Mouse (Mus musculus): ENCODE data around the gene Ppp1r12a. TPM values are rescaled to one million over a fixed set of nuclear protein-coding genes. Genes with fewer than 3 reads are reported as not detected.

Gene Ppp1r12a
- polyA plus RNA-seq, 1 experiment from 2014 or later: 74.0 TPM

- no peak for ATAC-seq (replicated peaks; ENCODE audit: low FRiP score, low read depth)
- Histone ChIP-seq H3K27ac (no peak overlapping the region), H3K27me3 (ENCODE audit: insufficient read depth, low read length) (no peaks in the 10 kb centered on the region), H3K9ac (ENCODE audit: low read depth, low read length) (no peak overlapping the region), H3K9me3 (replicated peaks; ENCODE audit: low read length) (no peaks in the 10 kb centered on the region), H3K4me1 (replicated peaks; ENCODE audit: insufficient read depth, low read length) (no peaks in the 10 kb centered on the region), H3K36me3 (ENCODE audit: insufficient read depth, low read length) (no peaks in the 10 kb centered on the region), H3K4me2 (ENCODE audit: low read length) (no peak overlapping the region), H3K4me3 (replicated peaks; ENCODE audit: low read depth, low read length) (no peak overlapping the region)
- no peak for DNase-seq (ENCODE audit: low spot score)
- TF ChIP-seq CTCF (IDR thresholded peaks at IDR 0.05; ENCODE audit: low read depth): no peak
- WGBS: 93% methylated on average over 3 of the region's 3 CpGs
These were observed 32.8 kb upstream of the Ppp1r12a start for GRCm38 (mm10) chr10:108129167-108129566.

GRCm38 (mm10) chr10:108131858-108132257 is 30.1 kb upstream of the Ppp1r12a start:
- Histone ChIP-seq H3K4me3 (replicated peaks; ENCODE audit: low read depth, low read length) (no peak overlapping the region), H3K27ac (no peak overlapping the region), H3K9ac (ENCODE audit: low read depth, low read length) (no peak overlapping the region), H3K36me3 (ENCODE audit: insufficient read depth, low read length) (no peaks in the 10 kb centered on the region), H3K27me3 (ENCODE audit: insufficient read depth, low read length) (no peaks in the 10 kb centered on the region), H3K9me3 (replicated peaks; ENCODE audit: low read length) (no peaks in the 10 kb centered on the region), H3K4me2 (ENCODE audit: low read length) (no peak overlapping the region), H3K4me1 (replicated peaks; ENCODE audit: insufficient read depth, low read length) (no peaks in the 10 kb centered on the region)
- DNase-seq (ENCODE audit: low spot score): peak; percentile 38
- no peak for TF ChIP-seq CTCF (IDR thresholded peaks at IDR 0.05; ENCODE audit: low read depth)
- WGBS: 50% methylated on average over 6 of the region's 6 CpGs
- no peak for ATAC-seq (replicated peaks; ENCODE audit: low FRiP score, low read depth)

GRCm38 (mm10) chr10:108133253-108133652 is 28.7 kb upstream of the Ppp1r12a start:
- WGBS: 92% methylated on average over 6 of the region's 6 CpGs
- Histone ChIP-seq H3K27ac (no peak overlapping the region), H3K4me3 (replicated peaks; ENCODE audit: low read depth, low read length) (no peak overlapping the region), H3K36me3 (ENCODE audit: insufficient read depth, low read length) (no peaks in the 10 kb centered on the region), H3K9ac (ENCODE audit: low read depth, low read length) (no peak overlapping the region), H3K4me1 (replicated peaks; ENCODE audit: insufficient read depth, low read length) (no peaks in the 10 kb centered on the region), H3K4me2 (ENCODE audit: low read length) (no peak overlapping the region), H3K9me3 (replicated peaks; ENCODE audit: low read length) (no peaks in the 10 kb centered on the region), H3K27me3 (ENCODE audit: insufficient read depth, low read length) (no peaks in the 10 kb centered on the region)
- DNase-seq (ENCODE audit: low spot score): no peak
- ATAC-seq (replicated peaks; ENCODE audit: low FRiP score, low read depth): no peak
- no peak for TF ChIP-seq CTCF (IDR thresholded peaks at IDR 0.05; ENCODE audit: low read depth)

GRCm38 (mm10) chr10:108133745-108134144 is 28.2 kb upstream of the Ppp1r12a start:
- DNase-seq (ENCODE audit: low spot score) (no peak), ATAC-seq (replicated peaks; ENCODE audit: low FRiP score, low read depth) (no peak)
- no peaks in the 10 kb centered on the region for H3K36me3 ChIP-seq (ENCODE audit: insufficient read depth, low read length)
- H3K27me3 ChIP-seq (ENCODE audit: insufficient read depth, low read length): no peaks in the 10 kb centered on the region
- H3K4me1 ChIP-seq (replicated peaks; ENCODE audit: insufficient read depth, low read length): no peaks in the 10 kb centered on the region
- no peaks in the 10 kb centered on the region for H3K9me3 ChIP-seq (replicated peaks; ENCODE audit: low read length)
- TF ChIP-seq CTCF (IDR thresholded peaks at IDR 0.05; ENCODE audit: low read depth): no peak
- H3K9ac ChIP-seq (ENCODE audit: low read depth, low read length): no peak overlapping the region
- 63% methylated on average over 5 of the region's 5 CpGs for WGBS
- no peak overlapping the region for H3K4me2 ChIP-seq (ENCODE audit: low read length)
- H3K27ac ChIP-seq: no peak overlapping the region
- H3K4me3 ChIP-seq (replicated peaks; ENCODE audit: low read depth, low read length): no peak overlapping the region

GRCm38 (mm10) chr10:108138347-108138746 is 23.6 kb upstream of the Ppp1r12a start:
- ATAC-seq (replicated peaks; ENCODE audit: low FRiP score, low read depth) (no peak), DNase-seq (ENCODE audit: low spot score) (no peak)
- no peak for TF ChIP-seq CTCF (IDR thresholded peaks at IDR 0.05; ENCODE audit: low read depth)
- Histone ChIP-seq H3K27me3 (ENCODE audit: insufficient read depth, low read length) (no peaks in the 10 kb centered on the region), H3K27ac (no peak overlapping the region), H3K4me2 (ENCODE audit: low read length) (no peak overlapping the region), H3K36me3 (ENCODE audit: insufficient read depth, low read length) (no peaks in the 10 kb centered on the region), H3K9ac (ENCODE audit: low read depth, low read length) (no peak overlapping the region), H3K4me1 (replicated peaks; ENCODE audit: insufficient read depth, low read length) (no peaks in the 10 kb centered on the region), H3K9me3 (replicated peaks; ENCODE audit: low read length) (no peaks in the 10 kb centered on the region), H3K4me3 (replicated peaks; ENCODE audit: low read depth, low read length) (no peak overlapping the region)
- WGBS: 86% methylated on average over 5 of the region's 5 CpGs

- no peak for DNase-seq (ENCODE audit: low spot score)
- H3K27ac ChIP-seq: no peak overlapping the region
- no peak overlapping the region for H3K4me2 ChIP-seq (ENCODE audit: low read length)
- H3K36me3 ChIP-seq (ENCODE audit: insufficient read depth, low read length): no peaks in the 10 kb centered on the region
- no peak overlapping the region for H3K4me3 ChIP-seq (replicated peaks; ENCODE audit: low read depth, low read length)
- no peak for TF ChIP-seq CTCF (IDR thresholded peaks at IDR 0.05; ENCODE audit: low read depth)
- 76% methylated on average over 3 of the region's 3 CpGs for WGBS
- H3K4me1 ChIP-seq (replicated peaks; ENCODE audit: insufficient read depth, low read length): no peaks in the 10 kb centered on the region
- ATAC-seq (replicated peaks; ENCODE audit: low FRiP score, low read depth): no peak
- H3K9ac ChIP-seq (ENCODE audit: low read depth, low read length): no peak overlapping the region
- no peaks in the 10 kb centered on the region for H3K9me3 ChIP-seq (replicated peaks; ENCODE audit: low read length)
- H3K27me3 ChIP-seq (ENCODE audit: insufficient read depth, low read length): no peaks in the 10 kb centered on the region
These were observed 22.2 kb upstream of the Ppp1r12a start for GRCm38 (mm10) chr10:108139788-108140187.

- Histone ChIP-seq H3K4me2 (ENCODE audit: low read length) (no peak overlapping the region), H3K36me3 (ENCODE audit: insufficient read depth, low read length) (no peaks in the 10 kb centered on the region), H3K27me3 (ENCODE audit: insufficient read depth, low read length) (no peaks in the 10 kb centered on the region), H3K27ac (no peak overlapping the region), H3K4me1 (replicated peaks; ENCODE audit: insufficient read depth, low read length) (no peaks in the 10 kb centered on the region), H3K4me3 (replicated peaks; ENCODE audit: low read depth, low read length) (no peak overlapping the region), H3K9ac (ENCODE audit: low read depth, low read length) (no peak overlapping the region), H3K9me3 (replicated peaks; ENCODE audit: low read length) (no peaks in the 10 kb centered on the region)
- DNase-seq (ENCODE audit: low spot score) (no peak), ATAC-seq (replicated peaks; ENCODE audit: low FRiP score, low read depth) (no peak)
- TF ChIP-seq CTCF (IDR thresholded peaks at IDR 0.05; ENCODE audit: low read depth): no peak
- WGBS: 86% methylated on average over 3 of the region's 3 CpGs
These were observed 21.3 kb upstream of the Ppp1r12a start for GRCm38 (mm10) chr10:108140742-108141141.
